Mouse (Mus musculus) megakaryocyte, adult 5-6 weeks (primary cell): ENCODE measurements around the gene Samd1. TPM values are rescaled to one million over a fixed set of nuclear protein-coding genes. Genes with fewer than 3 reads are reported as not detected.
"Not testable (repeated sequence)": the region's sequence is repeated elsewhere in the genome, so short reads cannot be mapped to it uniquely, and the experiment has no call there.

Source experiments
- ATAC-seq: 2 replicates; pipeline ENCODE4 v1.8.0; 2016; ENCODE audit warnings: mild to moderate bottlenecking, inconsistent platforms; ENCODE audit not compliant: poor library complexity, severe bottlenecking
- total RNA-seq, 2 experiments: library from RNA; stranded (forward) in 1 of 2; stranded (reverse) in 1 of 2; fragments of 153-499, 151-499 nt in 1 of 2; fragments of 221-1000, 200-1000 nt in 1 of 2; gene quantifications; 2 replicates each; pipeline versions ENCODE4 v1.2.3 to v1.2.4; 2015 to 2017

Gene Samd1
- total RNA-seq, 2 experiments from 2014 or later = 46.6 to 63.0 TPM

DNA sequence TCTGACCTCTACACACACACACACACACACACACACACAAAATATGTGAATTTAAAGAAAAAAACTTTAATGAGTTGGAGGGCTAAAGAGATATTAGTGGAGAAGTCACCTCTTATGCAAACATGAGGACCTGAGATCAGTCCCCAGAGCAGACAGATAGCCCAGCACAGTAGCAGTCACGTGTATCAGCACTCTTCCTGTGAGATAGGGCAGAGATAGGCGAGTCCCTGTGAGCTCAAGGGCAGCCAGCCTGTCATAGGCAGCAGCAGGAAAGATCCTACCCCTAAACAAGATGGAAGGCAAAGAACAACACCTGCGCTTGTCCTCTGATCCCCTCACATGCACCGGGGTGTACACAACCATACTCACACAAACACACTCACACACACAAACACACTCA is 15.0 kb upstream of the Samd1 start:
- peak; percentile 49 for ATAC-seq

DNA sequence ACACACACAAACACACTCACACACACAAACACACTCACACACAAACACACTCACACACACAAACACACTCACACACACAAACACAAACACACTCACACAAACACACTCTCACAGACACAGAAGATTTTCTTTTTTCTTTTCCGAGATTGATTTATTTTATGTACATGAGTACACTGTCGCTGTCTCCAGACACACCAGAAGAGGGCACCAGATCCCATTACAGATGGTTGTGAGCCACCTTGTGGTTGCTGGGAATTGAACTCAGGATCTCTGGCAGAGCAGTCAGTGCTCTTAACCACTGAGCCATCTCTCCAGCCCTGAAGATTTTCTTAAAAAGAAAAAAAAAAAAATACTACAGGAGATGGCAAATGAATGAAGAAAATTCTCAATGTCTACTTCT is 14.2 kb upstream of the Samd1 start:
- not testable (repeated sequence) for ATAC-seq

DNA sequence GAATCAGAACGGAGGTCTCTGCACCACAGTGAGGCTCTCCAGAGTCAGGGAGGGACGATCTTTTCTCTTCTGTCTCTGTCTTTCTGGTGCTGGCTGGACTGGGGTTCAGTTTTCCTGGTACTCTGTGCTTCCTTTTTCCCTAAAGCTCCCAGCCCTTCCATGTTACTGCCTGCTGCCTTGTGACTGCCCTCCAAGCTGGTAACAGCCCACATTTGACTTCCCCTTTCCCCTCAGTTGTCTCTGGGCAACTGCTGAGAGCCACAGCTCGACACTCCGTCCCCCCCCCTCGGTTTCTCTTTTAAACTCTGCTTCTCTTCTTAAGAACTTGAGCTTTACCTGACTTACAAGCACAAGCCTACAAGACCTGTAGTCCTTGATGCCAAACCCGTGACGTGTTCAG is 8.2 kb upstream of the Samd1 start:
- ATAC-seq = peak; percentile 91

DNA sequence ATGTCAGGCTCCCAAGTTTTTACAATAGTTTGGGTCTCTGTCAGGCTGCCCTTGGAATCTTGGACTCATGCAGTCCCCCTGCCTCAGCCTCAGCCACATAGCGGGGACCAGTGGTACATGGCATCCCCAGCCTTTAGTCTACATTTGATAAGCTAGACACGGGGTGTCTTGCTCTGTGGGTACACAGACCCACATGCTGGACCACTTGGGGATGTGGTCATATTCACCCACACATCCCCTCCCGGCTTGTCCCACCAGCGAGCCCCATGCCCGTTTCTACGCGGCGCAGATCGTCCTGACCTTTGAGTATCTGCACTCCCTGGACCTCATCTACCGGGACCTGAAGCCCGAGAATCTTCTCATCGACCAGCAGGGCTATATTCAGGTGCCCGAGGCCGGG is 7.3 kb upstream of the Samd1 start:
- ATAC-seq = no peak

DNA sequence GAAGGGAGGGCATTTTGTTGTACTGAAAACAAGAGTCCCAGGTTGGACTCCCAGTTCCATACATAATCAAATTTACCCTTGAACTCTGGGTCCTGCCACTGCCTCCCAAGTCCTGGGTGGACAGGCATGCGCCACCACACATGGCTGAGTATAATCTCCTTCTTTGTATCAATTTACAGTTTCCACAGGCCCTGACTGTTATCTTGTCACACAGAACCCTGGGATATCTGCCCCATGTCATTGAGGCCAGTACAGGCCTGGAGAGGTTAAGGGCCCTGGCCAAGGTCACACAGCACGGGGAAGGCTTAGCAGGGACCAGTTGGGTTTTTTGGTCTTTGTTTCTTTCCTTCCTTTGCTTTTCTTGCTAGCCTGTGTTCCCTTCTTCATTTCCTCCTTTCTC is 5.0 kb upstream of the Samd1 start:
- ATAC-seq = no peak

DNA sequence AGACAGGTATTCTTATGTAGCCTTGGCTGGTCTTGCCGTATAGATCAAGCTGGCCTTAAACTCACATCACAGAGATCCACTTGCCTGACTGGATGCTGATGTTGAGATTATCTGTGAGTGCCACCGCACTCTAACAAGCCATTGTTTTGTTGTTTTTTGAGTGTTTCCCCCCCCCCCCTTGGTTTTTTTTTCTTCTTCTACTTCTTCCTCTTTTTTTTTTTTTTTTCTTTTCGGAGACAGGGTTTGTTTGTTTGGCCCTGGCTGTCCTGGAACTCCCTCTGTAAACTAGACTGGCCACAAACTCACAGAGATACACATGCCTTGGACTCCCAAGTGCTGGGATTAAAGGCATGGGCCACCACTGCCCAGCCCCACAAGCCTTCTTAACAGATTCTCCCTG is 3.4 kb upstream of the Samd1 start:
- ATAC-seq = no peak

DNA sequence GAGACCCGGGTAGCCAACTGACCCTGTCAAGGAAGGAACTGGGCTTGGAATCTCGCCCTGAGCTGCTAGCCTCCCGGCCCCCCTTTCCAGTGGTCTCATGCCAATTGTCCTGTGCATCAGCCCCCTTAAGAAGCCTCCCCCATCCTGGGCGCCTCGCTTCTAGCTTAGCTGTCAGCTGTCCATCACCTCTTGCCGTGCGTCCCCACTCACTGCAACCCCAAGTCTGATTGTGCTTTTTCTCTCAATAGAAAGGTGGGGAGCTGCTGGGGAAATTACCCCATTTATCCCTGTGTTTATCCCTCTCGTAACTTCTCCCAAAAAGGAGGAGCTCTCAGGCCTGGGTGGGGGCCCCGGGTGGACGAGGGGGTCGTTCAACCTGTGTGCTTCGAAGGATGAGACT is 1.5 kb upstream of the Samd1 start:
- no peak for ATAC-seq

DNA sequence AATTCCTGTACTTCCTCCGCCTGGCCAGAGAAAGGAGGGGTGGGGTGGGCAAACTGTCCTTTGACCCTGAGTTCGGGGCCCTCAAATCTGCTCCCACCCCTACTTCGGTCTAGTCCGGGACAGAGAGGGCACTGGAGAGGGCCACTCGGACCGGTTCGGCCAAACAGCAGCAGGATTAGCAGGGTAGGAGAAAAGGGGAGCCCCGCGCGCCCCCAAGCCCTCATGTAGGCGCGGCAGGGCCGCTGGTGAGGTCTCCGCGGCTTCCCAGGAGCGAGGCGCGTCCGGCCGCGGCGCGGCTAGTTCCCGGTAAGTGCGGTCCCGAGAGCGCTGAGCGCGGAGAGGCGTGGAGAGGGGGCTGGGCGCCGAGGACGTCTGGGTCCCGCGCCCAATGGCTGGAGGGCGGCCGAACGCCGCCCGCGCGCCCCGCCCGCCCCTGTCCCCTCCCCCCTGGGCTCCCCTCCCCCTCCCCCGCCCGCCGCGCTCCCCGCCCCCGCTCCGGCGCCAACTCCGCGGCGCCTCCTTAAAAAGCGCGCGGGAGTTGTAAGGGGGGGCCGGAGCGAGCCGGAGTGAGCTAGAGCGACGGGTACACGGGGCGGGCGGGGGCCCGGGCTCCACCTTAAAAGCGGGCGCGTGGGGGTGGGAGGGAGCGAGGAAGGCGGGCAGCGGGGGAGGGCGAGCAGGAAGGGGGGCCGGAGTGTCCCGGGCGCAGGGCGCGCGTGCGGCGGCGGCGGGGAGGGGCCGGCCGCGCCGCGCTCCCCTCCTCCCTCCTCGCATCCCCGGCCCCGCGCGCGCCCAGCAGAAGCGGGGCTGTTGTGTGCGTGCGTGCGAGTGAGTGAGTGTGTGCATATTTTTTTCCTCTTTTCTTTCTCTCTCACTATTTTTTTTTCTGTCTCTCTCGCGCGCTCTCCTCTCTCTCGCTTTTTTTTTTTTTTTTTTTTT is 636 bp upstream of the Samd1 start:
- peak; percentile 76 for ATAC-seq

DNA sequence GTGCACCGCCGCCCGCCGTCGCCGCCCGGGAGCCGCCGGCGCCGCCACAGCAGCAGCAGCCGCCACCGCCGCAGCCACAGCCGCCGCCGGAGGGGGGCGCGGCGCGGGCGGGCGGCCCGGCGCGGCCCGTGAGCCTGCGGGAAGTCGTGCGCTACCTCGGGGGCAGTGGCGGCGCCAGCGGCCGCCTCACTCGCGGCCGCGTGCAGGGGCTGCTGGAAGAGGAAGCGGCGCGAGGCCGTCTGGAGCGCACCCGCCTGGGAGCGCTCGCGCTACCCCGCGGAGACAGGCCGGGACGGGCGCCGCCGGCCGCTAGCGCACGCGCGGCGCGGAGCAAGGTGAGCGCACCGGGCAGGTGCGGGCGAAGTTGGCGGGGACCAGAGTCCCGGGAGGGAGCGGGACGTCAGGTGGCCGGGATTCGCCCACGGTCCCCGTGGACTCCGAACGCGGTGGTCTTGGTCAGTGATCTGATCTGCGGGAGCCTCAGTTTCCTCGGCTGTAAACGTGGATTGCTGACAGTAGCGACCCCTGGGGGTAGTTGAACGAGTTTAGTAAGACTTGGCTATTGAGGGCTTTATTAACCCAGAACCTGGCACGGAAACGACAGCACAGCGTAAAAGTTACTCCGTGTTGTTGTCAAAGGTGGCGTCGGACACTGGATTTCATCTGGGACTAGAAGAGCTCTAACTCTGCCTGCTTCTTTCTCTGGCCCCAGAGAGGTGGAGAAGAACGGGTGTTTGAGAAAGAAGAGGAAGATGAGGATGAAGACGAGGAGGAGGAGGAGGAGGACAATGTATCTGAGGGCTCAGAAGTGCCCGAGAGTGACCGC is 972 bp downstream of the Samd1 start:
- peak; percentile 67 for ATAC-seq

DNA sequence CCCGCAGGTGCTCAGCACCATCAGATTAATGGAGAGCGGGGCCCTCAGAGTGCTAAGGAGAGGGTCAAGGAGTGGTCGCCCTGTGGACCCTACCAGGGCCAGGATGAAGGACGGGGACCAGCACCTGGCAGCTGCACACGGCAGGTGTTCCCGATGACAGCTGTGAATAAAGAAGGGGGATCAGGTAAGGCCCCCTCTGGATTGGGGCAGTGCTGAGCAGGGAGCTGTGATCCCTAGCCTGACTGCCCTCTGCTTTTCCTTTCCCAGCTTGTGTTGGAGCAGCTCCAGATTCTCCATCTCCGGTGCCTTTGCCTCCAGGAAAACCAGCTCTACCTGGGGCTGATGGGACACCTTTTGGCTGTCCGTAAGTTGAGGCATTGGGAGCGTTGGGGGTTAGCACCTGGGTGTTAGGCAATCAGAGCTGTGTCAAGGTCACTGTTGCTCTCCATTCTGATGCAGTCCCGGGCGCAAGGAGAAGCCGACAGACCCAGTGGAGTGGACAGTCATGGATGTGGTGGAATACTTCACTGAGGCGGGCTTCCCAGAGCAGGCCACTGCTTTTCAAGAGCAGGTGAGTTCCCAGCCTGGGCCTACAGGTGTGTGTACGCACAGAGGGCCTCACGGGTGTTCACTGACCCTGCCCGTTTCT is 1.7 kb downstream of the Samd1 start:
- no peak for ATAC-seq

DNA sequence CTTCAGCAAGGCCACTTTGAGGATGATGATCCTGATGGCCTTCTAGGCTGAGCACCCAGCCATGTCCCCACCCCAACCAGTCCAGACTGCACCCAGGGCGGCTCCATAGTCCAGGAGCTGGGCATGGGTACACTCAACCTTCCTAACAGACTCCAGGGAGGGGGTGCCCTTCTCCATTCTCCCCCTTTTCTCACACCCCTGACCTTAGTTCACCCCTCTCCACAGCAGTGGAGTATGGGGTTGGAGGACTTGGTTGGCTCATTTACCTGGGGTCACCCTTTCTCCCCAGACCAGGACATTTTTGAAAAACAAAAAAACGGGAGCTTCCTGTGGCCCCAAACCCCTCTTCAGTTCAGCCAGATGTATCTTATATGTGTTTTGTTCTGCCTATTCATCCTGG is 2.4 kb downstream of the Samd1 start:
- ATAC-seq = no peak

DNA sequence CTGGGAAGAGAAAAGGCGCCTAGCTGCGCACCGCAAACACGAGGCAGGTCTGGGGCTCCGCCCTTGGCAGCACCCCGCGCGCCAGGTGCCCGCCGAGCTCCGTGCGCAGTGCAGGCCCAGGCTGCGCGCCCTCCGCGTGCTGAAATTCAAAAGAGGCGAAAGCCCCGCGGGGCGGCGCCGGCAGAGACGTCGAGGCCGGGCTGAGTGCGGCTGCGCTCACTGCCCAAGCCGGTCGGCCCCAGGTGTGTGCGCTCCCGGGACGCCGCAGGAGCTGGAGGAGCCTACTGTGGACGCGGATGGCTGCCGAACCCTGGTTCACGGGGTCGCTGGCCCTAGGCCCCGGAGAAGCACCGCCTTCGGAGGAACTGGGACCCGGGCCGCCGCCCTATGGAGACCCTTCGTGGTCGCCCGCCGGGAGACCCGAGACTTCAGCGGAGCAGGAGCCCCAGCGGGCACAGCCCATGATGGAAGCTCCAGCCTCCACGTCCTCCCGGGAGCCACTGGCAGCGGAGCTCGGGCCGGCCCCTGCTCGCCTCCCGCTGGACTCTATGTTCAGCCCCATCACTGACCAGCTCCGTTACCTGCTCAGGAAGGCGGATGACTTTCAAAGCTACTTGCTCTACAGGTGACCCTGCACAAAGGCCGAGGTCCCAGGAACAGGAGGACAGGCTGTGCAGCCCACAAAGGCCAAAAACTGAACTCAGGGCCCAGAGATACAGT is 4.0 kb downstream of the Samd1 start, which contains the start of gene 1700067K01Rik:
1700067K01Rik (plus strand) TSS at position 222 of the 720 bp plus-strand sequence.
- ATAC-seq = no peak

DNA sequence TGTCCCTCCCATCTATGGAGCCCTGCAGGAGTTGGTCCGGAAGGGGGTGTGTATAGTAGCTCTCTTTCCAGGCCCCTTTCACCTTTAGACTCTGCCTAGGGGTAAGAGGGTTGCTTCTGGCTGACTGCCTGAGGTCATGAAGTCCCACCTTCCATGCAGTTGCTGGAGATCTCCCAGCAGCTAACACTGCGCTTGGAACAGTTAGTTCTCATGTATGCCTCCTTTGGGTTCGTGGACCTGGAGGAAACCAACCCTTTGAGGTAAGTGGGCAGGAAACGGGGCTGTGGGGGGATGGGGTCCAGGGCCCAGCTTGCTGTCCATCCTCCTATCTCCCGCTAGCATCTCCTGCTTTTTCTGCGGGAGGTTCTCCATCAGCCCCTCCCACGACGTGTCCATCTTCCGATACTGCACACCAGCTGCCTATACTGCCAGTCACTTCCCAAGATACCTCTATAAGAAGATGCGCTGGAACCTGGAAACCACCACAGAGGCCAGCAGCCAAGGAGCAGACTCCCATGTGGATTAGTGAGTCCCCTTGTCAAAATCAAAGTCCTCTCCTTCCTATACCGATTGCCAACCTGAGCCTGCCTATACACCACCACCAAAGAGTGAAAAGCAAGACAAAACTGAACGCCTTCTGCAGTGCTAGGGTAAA is 5.6 kb downstream of the Samd1 start:
- no peak for ATAC-seq

DNA sequence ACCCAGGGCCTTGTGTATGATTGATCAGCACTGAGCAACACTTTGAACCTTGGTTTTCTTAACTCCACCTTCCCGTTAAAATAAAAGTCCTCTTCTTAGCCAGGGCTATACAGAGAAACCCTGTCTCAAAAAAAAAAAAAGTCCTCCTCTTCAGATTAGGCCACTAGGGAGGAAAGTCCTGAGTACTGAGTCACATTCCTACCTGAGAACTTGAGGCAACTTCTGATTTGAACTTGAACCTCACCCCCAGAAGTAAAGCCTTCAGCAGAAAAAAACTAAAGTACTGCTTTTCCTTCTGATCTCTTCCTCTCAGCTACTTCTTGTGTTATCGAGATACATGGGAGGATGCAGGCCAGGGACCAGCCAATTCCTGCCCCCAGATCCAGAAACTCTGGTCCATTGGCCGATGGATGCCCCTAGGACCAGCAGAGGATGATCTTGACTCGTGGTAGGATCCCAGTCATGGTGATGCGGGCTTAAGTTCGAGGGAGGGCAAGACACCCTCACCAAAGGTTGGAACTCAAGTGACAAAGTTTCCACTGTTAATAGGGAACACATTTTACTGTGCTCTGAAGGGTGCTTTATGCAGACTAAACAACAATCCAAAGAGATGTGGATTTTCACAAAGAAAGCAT is 6.3 kb downstream of the Samd1 start:
- no peak for ATAC-seq

DNA sequence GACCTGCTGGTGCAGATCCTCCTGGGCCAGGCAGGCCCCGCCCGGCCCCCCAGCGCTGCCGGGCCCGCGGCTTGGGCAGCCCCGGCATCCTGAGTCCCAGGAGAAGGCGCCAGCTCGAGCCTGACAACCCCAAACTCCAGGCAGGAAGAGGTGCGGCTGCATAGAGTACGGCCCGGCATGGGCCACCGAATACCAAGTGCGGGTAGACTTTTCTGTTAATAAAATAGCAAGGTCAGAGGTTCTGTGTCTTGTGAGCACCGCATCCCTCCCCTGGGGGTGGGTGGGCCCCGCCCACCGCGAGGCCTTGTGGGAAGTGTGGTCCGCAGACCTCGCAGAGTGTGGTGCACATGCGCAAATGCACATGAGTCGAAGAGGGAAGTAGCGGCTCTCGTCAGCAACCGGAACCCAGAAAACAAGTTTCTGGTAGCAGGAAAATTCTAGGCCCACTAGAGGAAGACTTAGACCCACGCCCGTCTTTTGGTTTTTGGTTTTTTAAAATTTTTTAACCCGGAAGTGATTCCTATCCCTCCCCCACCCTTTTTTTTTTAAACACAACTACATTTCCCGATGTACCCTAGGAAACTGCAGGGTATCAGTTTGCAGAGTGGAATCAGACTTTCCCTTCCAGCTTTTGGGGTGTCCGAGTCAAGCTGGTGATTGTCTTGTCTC is 7.2 kb downstream of the Samd1 start:
- peak; percentile 100 for ATAC-seq

DNA sequence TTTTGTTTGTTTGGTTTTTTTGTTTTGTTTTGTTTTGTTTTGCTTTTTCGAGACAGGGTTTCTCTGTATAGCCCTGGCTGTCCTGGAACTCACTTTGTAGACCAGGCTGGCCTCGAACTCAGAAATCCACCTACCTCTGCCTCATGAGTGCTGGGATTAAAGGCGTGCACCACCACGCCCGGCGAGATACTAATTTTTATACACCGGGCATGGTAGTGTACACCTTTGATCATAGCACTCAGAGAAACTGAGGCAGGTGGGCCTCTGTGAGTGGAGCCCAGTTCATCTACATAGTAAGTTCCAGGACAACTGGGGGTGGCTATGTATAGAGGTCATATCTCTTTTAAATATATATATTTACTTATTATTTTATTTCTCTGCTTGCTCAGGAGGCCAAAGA is 8.0 kb downstream of the Samd1 start:
- not testable (repeated sequence) for ATAC-seq

DNA sequence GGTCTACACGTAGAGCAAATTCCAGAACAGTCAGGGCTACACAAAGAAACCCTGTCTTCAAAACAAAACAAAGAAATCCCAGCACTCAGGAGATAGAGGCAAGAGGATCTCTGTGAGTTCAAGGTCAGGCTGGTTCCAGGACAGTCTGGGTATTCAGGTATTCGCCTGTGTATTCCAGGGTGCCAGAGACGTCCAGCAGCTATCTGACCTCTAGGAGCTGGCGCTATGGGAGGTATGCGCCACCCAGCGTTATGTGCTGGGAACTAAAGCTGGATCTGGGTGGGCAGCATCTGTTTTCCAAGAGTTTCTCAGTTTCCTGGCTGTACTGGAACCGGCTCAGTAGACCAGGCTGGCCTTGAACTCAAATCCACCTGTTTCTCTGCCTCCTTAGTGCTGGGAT is 10.9 kb downstream of the Samd1 start:
- ATAC-seq = no peak

DNA sequence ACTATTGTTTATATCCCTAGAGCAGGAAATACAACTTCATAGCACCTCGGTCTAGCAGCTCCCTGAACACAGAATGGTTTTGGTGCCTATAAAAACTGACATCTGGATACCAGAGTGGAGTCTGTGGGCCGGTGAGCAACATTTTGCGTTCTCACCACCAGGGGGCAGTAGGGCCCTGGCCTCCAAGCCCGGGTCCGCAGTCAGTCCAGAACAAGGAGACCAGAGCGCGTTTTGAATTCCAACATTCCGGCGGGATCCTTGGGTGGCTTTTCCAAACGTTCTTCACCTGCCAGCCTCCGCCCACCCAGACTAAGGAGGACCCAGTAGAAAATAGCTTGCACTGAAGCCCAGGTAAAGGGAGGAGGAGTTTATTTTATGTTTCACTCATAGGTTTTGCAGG is 12.4 kb downstream of the Samd1 start:
- peak; percentile 77 for ATAC-seq
